Mouse (Mus musculus): ENCODE data around the gene Eef1e1.

GRCm38 (mm10) chr13:38664753-38665152 is 5.9 kb upstream of the Eef1e1 start:
- TF ChIP-seq CTCF (IDR thresholded peaks at IDR 0.05; ENCODE audit: low read depth) (no peak), EP300 (optimal IDR thresholded peaks at IDR 0.05) (no peak)

All from stomach, postnatal 0 days (tissue).